Mouse (Mus musculus): ENCODE data around the gene Nr2c2ap.

Gene Nr2c2ap

DNA sequence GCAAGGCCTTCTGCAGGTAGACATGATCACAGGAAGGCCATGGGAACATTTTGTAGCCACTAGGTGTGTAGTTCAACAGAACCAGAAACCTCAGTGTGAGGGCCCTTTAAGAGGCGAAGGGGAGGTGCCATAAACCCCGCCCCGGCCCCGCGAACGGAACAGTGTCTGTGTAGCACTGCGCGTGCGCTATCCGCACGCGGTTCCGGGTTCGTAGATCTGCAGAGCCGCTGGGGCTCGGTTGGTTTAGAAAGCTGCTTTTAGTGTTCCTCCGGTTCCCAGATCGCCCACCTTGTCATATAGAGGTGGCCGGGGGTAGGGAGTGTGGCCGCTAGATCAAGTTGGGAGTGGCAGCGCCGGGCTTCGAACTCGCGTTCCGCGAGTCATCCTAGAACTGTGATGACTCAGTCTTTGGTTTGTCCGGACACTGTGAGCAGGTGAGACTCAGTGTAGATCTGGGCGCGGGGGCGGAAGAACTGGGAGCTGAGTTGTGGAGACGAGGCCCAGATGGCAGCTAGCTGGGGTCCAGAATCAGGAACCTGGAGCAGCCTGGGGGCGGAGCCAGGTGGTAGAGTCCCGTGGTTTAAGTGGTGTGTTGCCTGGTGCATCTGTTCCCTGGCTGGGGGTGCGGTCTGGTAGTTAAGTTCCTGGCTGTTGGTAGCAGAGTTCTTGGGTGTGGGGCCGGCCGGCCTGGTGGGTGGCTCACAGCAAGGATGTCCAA, at the start of gene Nr2c2ap:
Gene Nr2c2ap, plus strand, starts transcription at position 168 of the 718 bp plus-strand sequence.
- no peak for DNase-seq (ENCODE audit: low spot score)

DNA sequence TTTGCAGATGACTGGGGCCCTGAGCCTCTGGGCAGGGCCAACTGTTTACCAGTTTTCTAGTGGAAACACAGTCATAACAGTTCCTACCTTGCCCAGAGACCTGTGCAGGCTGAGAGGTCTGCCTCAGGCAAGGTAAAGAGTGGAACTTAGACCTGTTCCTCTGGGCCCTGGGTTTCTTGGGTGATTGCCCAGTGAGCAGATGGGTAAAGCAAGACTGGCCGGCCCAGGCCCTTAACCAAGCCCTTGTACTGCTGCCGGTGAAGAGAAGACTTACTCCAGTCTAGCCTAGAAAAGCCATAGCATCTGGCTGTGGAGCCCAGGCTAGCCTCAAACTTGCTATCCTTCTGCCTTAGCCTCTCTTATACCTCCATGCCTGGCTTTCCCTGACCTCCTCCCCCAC, 49.2 kb upstream of the Nr2c2ap start:
- no peak for DNase-seq (ENCODE audit: low spot score)

DNA sequence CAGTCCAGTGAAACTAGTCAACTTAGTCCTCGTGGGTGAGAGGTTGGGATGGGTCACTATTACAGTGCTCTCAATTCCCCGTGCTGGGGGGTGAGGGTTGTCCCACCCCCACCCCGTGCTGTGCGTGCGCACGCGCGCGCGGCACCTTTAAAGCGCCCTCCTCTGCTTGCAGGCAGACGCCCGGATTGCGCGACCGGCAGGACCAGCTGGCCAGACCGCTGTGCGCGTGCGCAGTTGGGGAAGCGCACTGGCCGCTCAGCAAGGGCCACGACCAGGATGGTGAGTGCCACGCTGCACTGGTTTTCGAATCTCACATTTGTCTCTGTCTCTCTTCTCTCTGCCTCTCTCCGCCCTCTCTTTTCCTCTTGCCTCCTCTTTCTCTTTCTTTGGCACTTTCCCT, 47.8 kb upstream of the Nr2c2ap start, which contains the start of gene Hapln4:
Gene Hapln4, plus strand, starts transcription at position 173 of the 400 bp plus-strand sequence.
- no peak for DNase-seq (ENCODE audit: low spot score)

DNA sequence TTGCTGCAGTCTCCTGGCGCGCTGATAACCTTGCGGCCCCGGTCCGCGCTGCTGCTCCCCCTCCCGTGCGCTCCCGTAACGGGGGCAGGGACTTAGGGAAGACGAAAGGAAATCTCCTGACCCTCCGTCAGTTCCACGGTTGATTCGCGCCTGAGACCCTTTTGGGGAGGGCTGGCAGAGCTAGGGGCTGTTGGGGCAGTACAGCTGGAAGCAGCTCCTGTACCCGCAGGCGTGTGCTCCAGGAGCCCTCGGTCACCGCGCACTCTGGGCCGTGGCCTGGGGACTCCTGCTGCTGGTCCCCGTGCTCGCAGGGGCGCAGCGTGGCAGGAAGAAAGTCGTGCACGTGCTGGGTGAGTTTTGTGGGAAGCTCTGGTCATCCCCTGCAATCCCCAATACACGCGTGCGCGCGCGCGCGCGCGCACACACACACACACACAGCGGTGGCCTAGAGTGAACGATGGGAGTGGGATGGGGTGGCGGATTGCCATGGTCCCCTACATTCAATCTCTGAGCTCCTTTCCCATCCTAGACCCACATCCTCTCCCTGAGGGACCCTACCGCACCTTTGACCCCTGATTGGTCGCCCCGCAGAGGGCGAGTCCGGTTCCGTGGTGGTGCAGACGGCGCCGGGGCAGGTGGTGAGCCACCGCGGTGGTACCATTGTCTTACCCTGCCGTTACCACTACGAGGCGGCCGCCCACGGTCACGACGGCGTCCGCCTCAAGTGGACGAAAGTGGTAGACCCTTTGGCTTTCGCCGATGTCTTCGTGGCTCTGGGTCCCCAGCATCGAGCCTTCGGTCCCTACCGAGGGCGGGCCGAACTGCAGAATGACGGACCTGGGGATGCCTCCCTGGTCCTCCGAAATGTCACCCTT, 46.7 kb upstream of the Nr2c2ap start:
- no peak for DNase-seq (ENCODE audit: low spot score)

DNA sequence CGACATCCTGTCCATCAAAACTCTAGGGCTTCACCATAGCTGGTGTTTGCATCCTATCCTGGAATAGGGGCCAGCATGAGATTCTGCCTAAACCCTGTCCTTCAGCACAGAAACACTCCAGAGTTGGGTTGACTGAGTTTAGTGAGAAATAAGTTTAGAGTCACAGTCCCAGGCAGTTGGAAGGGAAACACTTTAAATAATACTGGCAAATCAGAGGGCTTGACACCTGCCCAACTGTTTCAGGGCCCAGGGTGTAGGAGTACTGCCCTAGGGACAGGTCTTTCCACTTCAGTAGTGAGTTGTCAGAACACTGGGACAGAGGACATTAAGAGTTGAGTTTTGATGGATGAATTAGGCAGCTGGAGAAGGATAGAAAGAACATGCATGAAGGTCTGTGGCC, 45.0 kb upstream of the Nr2c2ap start:
- DNase-seq (ENCODE audit: low spot score), result no peak

DNA sequence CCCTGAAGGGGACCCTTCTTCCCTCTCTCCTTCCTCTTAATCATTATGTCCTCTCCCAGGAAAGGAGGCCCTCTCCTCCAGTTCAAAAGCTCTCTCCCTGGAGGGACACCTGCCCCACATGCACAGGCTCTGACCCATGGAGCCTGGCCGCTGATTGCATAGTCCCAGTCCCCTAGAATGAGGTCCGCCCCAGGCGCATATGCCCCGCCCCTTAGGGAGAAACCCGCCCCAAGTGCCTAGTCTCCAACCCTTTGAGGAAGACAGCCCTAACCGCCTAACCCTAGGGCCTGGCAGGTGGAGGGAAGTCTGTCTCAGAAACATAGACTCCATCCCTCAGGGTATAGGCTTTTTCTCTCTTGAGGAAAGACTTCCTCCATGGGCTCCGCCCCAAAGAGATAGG, 43.9 kb upstream of the Nr2c2ap start:
- DNase-seq (ENCODE audit: low spot score), result no peak

DNA sequence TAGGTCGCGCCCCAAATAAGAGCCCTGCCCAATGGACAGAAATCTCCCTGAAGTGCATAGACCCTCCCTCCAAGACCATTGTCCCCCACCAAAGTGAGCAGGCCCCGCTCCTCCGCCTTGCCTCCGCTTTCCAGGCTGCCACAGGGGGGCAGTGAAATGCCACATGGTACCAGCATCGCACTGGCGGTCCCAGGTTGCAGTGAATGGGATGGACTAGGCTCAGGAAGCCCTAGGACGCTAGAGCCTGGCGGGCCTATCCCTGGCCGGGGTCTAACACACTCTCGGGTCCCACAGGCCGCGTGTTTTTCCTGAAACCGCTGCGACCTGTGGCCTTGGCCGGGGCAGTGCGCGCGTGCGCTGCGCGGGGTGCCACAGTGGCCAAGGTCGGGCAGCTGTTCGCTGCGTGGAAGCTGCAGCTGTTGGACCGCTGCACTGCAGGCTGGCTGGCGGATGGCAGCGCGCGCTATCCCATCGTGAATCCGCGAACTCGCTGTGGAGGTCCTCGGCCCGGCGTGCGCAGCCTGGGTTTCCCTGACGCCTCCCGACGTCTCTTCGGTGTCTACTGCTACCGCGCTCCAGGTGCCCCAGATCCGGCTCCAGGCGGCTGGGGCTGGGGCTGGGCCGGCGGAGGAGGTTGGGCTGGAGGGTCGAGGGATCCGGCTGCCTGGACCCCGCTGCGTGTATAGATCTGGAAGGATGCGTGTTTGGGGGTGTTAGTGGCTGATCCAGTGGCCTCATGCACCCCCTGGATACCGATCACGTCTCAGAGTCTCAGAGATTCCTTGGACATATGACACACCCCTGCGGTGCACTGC, 43.1 kb upstream of the Nr2c2ap start:
- no peak for DNase-seq (ENCODE audit: low spot score)

DNA sequence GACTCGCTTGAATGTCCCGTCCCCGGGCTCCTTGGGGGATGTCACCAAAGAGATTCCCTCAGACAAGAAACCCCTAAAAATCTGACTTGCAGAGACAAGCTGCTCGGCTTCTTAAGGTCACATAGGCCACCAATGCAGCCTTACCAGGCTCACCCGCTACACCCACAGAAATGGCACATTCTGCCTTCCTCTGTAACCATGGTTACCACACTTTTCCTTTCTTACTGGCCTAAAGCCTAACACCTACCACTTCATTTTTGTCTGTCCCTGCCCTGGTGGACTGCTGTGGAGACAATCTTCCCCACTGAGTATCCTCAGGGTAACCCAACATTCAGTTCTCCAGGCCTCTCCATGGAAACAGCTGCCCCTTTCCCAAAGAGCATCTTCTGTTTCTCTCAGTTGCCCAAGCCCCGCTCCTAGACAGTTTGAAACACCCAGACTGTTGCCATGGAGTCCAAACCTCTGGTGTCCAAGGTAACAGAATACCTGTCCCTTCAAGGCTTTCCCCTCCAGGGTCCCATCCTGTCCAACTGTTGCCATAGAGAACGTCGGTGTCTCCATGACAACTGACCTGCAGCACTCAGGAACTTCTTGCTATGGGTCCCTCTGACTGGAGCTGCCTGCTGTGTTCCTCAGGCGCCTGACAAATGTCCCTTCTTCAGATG, 41.7 kb upstream of the Nr2c2ap start:
- DNase-seq (ENCODE audit: low spot score), result no peak

DNA sequence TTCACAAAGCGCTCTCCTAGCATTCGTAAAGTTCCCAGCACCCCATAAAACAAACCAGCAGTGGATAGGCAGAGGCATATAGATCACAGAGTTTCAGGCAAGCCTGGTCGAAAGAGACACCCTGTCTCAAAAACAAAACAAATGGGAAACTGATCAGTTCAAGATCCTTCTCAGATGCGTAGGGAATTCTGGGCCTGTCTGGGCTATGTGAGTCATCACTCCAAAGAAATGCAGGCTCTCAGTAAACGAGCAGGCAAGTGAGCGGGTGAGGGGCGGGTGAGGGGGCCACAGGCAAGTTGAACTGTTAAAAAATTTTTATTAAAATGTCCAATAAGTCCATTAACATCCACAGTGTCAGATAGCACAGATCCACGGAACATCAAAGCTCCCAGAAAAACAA, 38.3 kb upstream of the Nr2c2ap start:
- no peak for DNase-seq (ENCODE audit: low spot score)

DNA sequence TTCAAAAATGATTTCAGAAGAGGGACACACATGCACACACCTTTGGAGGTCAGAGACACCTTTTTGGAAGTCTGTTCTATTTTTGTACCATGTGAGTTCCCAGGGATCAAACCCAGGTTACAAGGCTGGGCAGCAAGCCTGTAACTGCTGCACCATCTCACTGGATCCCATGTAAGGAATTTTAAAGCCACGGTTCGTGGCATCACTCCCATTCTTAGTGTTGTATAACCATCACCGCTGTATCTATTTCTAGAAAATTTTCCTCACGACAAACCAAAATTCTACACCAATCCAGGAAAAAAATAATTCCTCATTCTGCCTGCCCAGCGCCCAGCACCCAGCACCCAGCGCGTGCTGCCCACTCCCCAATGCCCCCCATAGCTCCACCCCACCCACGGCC, 31.9 kb upstream of the Nr2c2ap start:
- no peak for DNase-seq (ENCODE audit: low spot score)

DNA sequence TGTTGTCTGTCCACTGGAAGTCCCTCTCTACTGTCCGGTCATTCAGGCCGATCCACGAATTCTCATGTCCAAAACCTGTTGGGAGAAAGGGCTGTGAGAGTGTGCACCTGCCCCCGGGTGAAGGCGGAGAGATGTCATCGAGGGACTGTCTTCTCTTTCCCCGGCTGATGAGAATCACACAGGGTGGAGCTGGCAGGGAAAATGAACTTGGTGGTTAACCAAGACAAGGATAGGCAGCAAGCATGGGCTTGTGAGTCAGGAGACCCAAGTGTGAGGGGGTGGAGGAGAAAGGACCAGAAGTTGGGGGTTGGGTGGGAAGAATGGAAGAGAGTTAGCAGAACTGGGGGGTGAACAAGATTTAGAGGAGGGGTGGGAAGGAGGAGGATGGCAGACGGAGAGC, 30.9 kb upstream of the Nr2c2ap start:
- no peak for DNase-seq (ENCODE audit: low spot score)

DNA sequence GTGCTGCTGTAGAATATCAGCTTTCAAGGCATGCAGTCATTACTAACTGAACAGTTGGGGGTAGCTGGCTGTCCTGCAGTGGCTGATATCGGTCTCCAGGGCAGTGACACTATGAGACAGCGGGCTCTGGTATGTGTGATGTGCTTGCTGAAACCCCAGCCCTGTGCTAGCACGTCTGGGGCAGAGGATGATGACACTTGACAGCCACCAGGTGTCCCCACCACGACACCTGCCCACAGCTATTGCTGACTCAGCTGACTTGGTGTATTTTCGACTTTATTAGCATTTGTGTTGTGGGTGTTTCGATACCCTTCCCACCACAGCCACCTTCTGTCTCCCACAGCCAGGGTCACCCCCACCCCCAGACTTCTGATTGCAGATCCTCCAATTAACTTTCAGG, 26.6 kb upstream of the Nr2c2ap start:
- DNase-seq (ENCODE audit: low spot score), result no peak

DNA sequence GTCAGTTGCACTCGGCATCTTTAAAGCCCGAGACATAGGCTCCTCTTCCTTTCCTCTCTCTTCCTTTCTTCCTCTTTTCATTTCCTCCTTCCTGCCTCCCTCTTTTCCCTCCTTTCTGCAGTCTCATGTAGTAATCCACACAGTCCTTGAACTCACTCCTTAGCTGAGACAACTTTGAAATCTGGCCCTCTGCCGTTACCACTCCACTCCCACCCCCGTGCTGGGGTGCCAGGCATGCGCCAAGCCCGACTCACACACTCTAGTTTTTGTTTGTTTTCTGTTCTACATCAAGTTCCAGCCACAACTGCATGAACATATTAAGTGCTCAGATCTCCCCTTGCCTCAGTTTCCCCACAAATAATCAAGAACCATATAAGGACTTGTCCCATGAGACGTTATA, 26.2 kb upstream of the Nr2c2ap start:
- DNase-seq (ENCODE audit: low spot score), result no peak

DNA sequence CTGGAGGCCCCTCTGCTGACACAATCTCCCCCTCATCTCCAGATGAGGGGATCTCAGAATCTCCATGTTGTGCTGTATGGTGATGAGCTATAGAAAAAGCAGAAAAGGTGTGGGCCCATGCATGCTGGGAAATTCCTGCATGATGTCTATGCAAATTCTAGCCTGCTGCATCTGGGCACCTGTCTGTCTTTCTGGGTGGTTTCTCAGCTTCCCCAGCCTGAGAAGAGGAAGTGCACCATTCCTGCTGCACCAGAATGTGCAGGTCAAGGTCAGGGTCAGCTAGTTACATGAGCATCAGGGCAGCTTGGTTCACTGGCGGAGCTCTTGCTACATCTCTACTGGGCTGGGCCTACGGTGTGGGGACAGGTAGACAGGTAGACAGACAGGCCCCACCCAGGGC, 20.7 kb upstream of the Nr2c2ap start:
- DNase-seq (ENCODE audit: low spot score), result no peak

DNA sequence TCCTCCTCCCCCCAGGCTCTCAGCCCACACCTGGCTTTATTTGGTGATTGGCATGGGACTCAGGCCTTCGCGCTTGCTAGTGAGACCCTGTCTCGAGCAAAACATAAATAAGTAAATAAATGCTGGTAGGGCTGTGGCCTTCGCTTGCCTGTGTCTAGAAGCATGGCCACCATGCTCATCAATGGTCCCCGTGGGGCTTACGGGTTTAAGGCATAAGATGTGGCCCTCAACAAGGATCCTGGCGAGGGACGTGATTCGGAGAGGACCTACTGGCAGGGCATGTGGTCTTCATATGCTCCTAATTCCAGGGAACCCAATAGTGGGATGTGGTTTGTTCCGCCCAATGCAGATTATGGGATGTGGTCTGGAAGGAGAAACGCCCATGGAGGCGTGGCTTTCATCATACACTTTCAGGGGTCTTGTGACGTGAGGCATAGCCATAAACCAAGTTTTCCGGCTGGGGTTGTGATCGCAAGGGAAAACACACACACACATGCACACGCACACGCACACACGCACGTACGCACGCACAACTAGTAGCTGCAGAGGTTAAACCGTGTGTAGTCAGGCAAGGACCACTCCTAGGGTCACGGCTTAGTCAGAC, 19.8 kb upstream of the Nr2c2ap start:
- no peak for DNase-seq (ENCODE audit: low spot score)

DNA sequence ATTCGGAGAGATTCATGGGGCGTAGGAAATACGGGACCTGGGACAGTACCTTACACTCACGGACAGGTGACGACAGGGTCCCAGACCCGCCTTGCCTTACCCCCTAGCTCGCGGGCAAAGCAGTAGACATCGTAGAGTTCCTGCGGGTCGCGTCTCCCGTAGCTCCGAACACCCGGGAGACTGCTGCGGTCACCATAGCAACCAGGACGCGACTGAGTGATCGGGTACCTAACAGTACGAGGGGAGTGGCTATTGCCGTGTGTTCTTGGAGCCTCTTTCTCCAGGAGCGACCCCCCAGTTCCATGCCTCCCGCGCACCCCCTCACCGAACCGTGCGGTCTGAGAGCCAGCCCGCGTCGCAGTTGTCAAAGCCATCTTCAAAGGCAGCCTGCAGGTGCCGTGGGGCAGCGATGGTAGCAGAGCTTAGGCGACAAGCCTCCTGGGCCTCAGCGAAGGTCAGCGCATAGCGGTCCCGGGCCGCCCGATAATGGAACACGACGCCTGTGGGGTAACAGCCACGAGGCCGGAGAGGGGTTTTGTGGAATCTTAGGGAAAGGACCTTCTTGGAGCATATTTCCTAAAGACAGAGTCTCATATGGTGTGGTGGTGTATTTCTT, 18.6 kb upstream of the Nr2c2ap start:
- no peak for DNase-seq (ENCODE audit: low spot score)

DNA sequence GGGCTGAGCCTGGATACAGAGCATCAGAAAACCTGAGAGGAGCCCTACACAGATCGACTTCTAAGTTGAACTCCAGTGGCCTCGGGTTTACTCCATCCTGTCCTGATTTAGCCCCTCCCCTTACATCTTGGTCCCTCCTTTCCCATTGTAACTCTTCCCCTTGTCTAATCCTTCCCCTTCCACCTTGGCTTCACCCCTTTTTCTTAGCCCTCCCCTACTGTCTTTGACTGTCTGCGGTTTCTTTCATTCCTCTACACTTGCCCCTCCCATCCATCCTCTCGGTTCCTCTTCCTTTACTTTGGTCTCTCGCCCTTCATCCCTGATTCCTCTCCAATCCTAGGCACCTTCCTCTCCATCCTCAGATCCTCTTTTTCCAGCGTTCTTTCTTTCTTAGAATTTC, 16.6 kb upstream of the Nr2c2ap start:
- no peak for DNase-seq (ENCODE audit: low spot score)

DNA sequence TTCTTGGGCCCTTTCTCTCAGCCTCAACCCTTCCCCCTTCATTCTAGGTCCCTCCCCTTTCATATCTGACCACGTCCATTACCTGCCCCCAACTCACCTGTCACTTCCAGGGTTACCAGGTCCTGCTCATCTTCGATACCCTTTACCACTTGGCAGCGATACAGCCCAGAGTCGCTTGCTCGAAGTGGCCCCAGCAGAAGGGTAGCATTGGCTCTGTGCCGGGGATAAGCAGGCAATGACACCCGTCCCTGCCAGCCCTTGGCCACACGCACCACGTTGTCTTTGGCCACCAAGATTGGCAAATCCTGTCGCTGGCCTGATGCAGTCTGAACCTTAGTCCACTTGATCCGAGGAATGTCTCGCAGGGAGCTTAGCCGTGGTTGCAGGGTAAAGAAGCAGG, 16.2 kb upstream of the Nr2c2ap start:
- DNase-seq (ENCODE audit: low spot score), result no peak

DNA sequence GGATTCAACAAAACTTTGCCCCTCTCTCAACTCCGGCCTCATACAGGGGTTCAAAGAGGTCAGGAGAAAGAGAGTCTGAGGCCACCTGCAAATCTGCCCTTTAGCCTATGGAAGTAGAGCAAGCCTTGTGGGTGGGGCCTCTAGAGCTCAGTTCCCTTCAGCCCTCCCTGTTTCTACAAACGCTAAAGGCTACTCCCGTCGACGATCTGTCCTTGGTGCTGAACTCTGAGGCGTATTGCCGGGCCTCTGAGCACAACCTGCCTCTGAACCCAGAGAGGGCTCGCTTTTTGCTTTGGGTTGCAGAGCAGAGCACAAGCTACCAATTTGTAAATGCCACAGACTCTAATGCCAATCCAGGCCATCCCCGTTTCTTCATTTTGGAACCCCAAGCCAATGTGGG, 13.5 kb upstream of the Nr2c2ap start:
- no peak for DNase-seq (ENCODE audit: low spot score)

DNA sequence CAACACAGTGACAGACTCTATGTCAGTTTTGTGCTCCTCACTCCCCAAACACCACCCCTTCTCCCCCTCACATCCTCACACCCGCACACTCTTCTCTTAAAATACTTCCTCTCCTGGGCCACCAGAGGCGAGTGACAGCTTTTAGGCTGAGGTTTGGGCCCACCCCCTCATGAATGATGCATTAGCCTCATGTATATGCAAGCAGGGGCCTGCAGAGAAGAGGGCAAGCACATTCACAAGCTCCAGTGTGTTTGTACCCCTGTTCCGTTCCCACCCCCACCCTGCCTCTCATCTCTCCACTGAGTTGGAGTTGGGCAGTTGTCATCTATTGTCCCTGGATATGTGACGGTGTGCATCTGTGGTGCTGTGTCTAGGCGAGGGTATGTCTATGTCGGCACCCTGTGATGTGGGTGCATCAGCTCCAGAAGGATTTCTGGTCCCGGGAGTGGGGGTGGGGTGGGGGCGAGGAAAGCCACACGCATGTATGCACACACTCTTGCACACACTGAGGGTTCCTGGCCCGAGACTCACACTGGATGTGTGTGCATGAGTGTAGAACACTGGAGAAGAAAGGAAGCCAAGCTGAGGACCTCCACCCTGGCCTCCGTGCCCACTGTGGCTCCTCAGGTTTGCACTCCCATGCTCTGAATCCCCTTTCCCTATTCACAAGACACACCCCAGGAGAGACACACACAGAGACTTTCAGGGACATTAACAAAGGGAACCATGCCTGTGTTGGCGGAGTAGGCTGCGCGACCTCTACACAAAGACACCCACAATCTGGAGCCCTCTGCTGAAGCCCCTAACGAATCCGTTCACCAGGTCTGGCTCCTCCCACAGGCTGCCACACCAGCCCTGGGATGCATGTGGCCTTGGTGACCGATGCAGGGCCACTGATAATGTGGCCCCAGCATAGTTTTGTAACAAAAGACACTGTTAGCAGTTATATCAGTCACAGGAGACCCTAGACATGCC, 12.1 kb upstream of the Nr2c2ap start:
- no peak for DNase-seq (ENCODE audit: low spot score)
